In the genomic region with DNA sequence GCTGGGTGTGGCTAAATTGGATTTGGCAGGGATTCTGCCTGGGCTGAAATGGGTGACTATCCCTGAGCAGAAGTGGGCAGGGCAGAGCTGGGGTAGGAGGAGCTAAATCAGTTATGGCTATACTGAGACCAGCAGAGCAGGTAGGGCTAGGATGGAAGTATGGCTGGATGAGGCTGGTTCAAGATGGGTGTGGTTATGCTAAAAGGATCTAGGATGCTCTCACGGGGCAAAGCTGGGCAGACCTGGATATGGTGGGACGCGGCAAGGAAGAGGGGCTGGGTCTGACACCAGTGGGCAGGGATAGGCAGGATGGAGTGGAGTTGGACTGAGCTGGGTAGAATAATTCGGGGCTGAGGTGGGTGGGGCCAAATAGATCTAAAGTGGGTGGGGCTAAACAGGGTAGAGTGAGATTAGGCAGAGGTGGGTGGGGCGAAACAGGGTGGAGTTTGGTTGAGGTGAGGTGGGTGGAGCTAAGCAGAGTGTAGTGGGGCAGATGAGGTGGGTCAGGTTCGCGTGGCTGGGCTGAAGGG, we compare ENCODE assay signal across 14 mouse cellular contexts. TPM values are rescaled to one million over a fixed set of nuclear protein-coding genes. Genes with fewer than 3 reads are reported as not detected.
DNase-seq lines count a peak whose midpoint lies in the region; ATAC-seq lines count a peak whose summit lies in the region.
"Had no signal": no experiment of that assay in that cellular context is flagged by ENCODE, and none has a peak within 500 bp of the region (broad histone marks: within the 10 kb centered on the region; RNA-seq: fewer than 3 reads in every experiment).

No protein-coding gene starts in this region.

- DNase-seq in kidney, adult 9 months: no peak
- DNase-seq in ES-CJ7 (ENCODE audit: low read depth, low spot score): peak; percentile 89
- peak; percentile 31 for DNase-seq in c-Kit-positive CD71-positive TER-119-negative erythroid progenitor cells, embryonic 14.5 days (ENCODE audit: low read depth)
- DNase-seq in liver, embryonic 11.5 days (ENCODE audit: low spot score): no peak
- no peak for DNase-seq in layer of hippocampus, adult 8-10 months (ENCODE audit: low spot score in 2 of 2)
- DNase-seq in ovary, postnatal 14 days (ENCODE audit: low spot score): no peak
- DNase-seq in adrenal gland, adult 2 months: no peak
- DNase-seq: adrenal gland, postnatal 10 days; cerebellum, adult 8-10 months; kidney, adult 8-10 months; thymus, postnatal 14 days had no signal

- ATAC-seq in kidney, embryonic 16.5 days (ENCODE audit: low FRiP score, low TSS enrichment): peak; percentile 27; the same call in 1 of the 2 replicates
- peak; percentile 60; the same call in 1 of the 2 replicates for ATAC-seq in liver, embryonic 11.5 days (replicated peaks; ENCODE audit: low FRiP score)

- no peaks in the 10 kb centered on the region for H3K9me3 ChIP-seq in kidney, embryonic 16.5 days (ENCODE audit: low read length)
- H3K9me3 ChIP-seq in liver, embryonic 11.5 days (ENCODE audit: control insufficient read depth, low read length): no peaks in the 10 kb centered on the region
- H3K9me3 ChIP-seq: embryonic facial prominence, embryonic 12.5 days had no signal

- H3K36me3 ChIP-seq in kidney, embryonic 16.5 days (ENCODE audit: insufficient read depth, low read length): peaks cover 84% of the 10 kb centered on the region
- H3K36me3 ChIP-seq in liver, embryonic 11.5 days (ENCODE audit: control insufficient read depth, insufficient read depth, low read length): peaks cover 56% of the 10 kb centered on the region

- no peaks in the 10 kb centered on the region for H3K4me1 ChIP-seq in kidney, embryonic 16.5 days (ENCODE audit: insufficient read depth, low read length)
- peaks cover 8% of the 10 kb centered on the region; the same call in 1 of the 2 replicates for H3K4me1 ChIP-seq in liver, embryonic 11.5 days (replicated peaks; ENCODE audit: control insufficient read depth, insufficient read depth, low read length)
- H3K4me1 ChIP-seq: embryonic facial prominence, embryonic 12.5 days had no signal

- H3K9ac ChIP-seq in kidney, embryonic 16.5 days (replicated peaks; ENCODE audit: low read length): no peak overlapping the region
- no peak overlapping the region for H3K9ac ChIP-seq in liver, embryonic 11.5 days (ENCODE audit: low read depth, low read length)
- H3K9ac ChIP-seq: embryonic facial prominence, embryonic 12.5 days had no signal

- 94% methylated on average over 7 of the region's 7 CpGs for WGBS in kidney, embryonic 16.5 days
- WGBS in liver, embryonic 11.5 days: 84% methylated on average over 7 of the region's 7 CpGs

- H3K4me2 ChIP-seq in kidney, embryonic 16.5 days (replicated peaks; ENCODE audit: low read depth, low read length): no peak overlapping the region
- H3K4me2 ChIP-seq in liver, embryonic 11.5 days: no peak overlapping the region
- H3K4me2 ChIP-seq: embryonic facial prominence, embryonic 12.5 days had no signal

- H3K27ac ChIP-seq in kidney, embryonic 16.5 days (ENCODE audit: low read length): no peak overlapping the region
- no peak overlapping the region for H3K27ac ChIP-seq in liver, embryonic 11.5 days (ENCODE audit: low read depth, low read length)
- H3K27ac ChIP-seq: embryonic facial prominence, embryonic 12.5 days had no signal

- no peaks in the 10 kb centered on the region for H3K27me3 ChIP-seq in kidney, embryonic 16.5 days (ENCODE audit: insufficient read depth, low read length)
- H3K27me3 ChIP-seq in liver, embryonic 11.5 days (replicated peaks; ENCODE audit: control insufficient read depth, insufficient read depth, low read length): no peaks in the 10 kb centered on the region
- H3K27me3 ChIP-seq: embryonic facial prominence, embryonic 12.5 days had no signal

- H3K4me3 ChIP-seq in kidney, embryonic 16.5 days (ENCODE audit: low read length): no peak overlapping the region
- no peak overlapping the region for H3K4me3 ChIP-seq in liver, embryonic 11.5 days (ENCODE audit: low read depth, low read length)
- H3K4me3 ChIP-seq: embryonic facial prominence, embryonic 12.5 days; megakaryocyte, embryonic 14.5 days had no signal

RNA-seq across cellular contexts. Expression of gene Gtf2ird1, which starts 46.1 kb away (rescaled TPM):
- polyA plus RNA-seq in kidney, embryonic 16.5 days (2015; fragmentation: Nextera tagmentation; extraction: Ambion mirVana): 73.8 and 76.9 TPM in 2 replicates
- 46.7 and 51.8 TPM in 2 replicates for polyA plus RNA-seq in liver, embryonic 11.5 days (2014; fragmentation: Nextera tagmentation; extraction: Ambion mirVana)
- 10 to 100 TPM; 26.8 to 35.0 (median 32.8) TPM for total RNA-seq in layer of hippocampus, adult 8-10 months (2022)
- total RNA-seq in adrenal gland, adult 2 months (2021): 10 to 100 TPM; 51.6 to 66.0 TPM
- 21.2 and 21.3 TPM in 2 replicates for polyA plus RNA-seq in adrenal gland, adult 2 months (2012; rRNA removed)

Comparison
In these comparisons a context has a peak if more than half of its experiments do, and no peak if none do; other contexts are left out.
1. DNase-seq: peak in ES-CJ7 (single experiment) and c-Kit-positive CD71-positive TER-119-negative erythroid progenitor cells, embryonic 14.5 days (single experiment); none in kidney, adult 9 months (single experiment), liver, embryonic 11.5 days (single experiment), layer of hippocampus, adult 8-10 months (0 of 2), ovary, postnatal 14 days (single experiment) and adrenal gland, adult 2 months (single experiment).